Mouse (Mus musculus): Measurements from ENCODE around the gene Vmn1r138. TPM values are rescaled to one million over a fixed set of nuclear protein-coding genes. Genes with fewer than 3 reads are reported as not detected.
"Not testable (repeated sequence)": the region's sequence is repeated elsewhere in the genome, so short reads cannot be mapped to it uniquely, and the experiment has no call there.

The Vmn1r138 gene
- not detected for total RNA-seq (2021)

DNA sequence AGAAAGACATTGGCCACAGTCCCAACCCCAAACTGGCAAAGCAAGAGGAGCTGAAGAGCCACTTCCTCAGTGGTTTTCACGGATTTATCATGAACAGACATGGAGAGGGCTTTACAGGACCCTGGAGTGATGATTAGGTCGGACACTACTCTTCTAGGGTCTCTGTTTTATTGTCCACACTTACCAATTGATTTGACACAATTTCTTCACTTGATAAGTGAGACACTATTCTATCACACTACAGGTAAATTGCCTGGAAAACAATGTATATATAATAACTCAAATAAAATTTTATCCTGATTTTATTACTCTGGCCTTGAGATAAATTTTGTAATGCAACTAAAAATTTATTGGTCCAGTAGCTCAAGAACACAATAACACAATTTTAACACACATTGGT is at the start of gene Vmn1r138:
Gene Vmn1r138 (minus strand): TSS at position 101 of the 400 bp plus-strand sequence.
- intact Hi-C loops (cut with DNase I); DNase-seq (ENCODE audit: low spot score): not testable (repeated sequence)

DNA sequence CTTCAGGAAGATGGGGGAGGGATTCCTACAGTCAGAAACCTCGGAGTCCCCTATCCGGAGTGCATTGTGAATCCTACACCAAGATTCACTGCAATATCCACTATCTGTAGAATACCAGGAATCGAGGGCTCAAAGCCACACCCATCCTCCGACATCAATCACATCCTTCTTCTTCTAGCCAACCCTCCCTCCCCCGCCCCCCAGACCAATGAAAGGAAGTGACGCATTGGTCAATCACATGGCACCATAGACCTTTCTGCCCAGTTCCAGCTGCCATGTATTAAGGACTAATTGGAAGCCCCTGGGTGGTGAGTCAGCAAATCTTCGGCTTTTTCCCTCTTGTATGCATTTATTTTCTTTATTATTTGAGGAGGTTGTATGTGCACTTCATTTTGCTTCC is 40.1 kb upstream of the Vmn1r138 start, which contains the start of gene Vmn1r139:
Gene Vmn1r139 (plus strand): TSS at position 301 of the 400 bp plus-strand sequence.
- DNase-seq (ENCODE audit: low spot score); intact Hi-C loops (cut with DNase I): not testable (repeated sequence)

DNA sequence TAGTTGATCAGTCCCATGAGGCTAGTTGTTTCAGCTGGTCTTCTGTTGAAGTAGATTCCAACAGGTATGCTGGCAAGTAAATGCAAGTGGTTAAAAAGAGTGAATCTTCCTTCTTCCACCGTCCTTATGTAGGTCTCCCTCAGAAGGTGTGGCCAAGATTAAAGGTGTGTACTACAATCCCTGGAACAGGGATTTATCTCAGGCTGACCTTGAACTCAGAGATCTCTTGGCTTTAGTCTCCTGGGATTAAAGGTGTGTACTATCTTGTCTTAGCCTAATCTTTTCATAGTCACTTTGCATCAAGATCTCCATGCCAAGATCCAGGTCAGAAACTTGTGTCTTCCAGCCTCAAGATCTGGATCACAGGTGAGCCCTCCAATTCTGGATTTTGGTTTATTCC is 27.5 kb upstream of the Vmn1r138 start, which contains the start of gene Gm6176:
Gene Gm6176 (minus strand): TSS at position 101 of the 400 bp plus-strand sequence.
- DNase-seq (ENCODE audit: low spot score); intact Hi-C loops (cut with DNase I): not testable (repeated sequence)

DNA sequence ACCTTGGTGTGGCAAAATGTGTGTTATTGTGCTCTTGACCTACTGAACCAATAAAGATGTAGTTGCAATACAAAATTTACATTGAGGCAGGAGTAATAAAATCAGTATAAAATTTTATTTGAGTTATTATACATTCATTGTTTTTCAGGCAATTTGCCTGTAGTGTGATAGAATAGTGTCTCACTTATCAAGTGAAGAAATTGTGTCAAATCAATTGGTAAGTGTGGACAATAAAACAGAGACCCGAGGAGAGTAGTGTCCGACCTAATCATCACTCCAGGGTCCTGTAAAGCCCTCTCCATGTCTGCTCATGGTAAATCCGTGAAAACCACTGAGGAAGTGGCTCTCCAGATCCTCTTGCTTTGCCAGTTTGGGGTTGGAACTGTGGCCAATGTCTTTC is 34.4 kb downstream of the Vmn1r138 start, which contains the start of gene Vmn1r137:
Gene Vmn1r137 (plus strand): TSS at position 301 of the 400 bp plus-strand sequence.
- DNase-seq (ENCODE audit: low spot score); intact Hi-C loops (cut with DNase I): not testable (repeated sequence)

Other genes starting within 250 kb of the Vmn1r138 start
- not detected for gene Gm4177, start 232.2 kb downstream of the Vmn1r138 start, total RNA-seq (2021)
- not detected for gene Vmn1r135, start 196.5 kb downstream of the Vmn1r138 start, total RNA-seq (2021)
- not detected for gene Gm5725, start 184.6 kb downstream of the Vmn1r138 start, total RNA-seq (2021)
- gene Gm5891, start 107.6 kb downstream of the Vmn1r138 start, total RNA-seq (2021): not detected
- not detected for gene Vmn1r137, start 34.3 kb downstream of the Vmn1r138 start, total RNA-seq (2021)
- gene Gm6176, start 27.4 kb upstream of the Vmn1r138 start, total RNA-seq (2021): not detected
- gene Vmn1r139, start 40.2 kb upstream of the Vmn1r138 start, total RNA-seq (2021): not detected
- gene Gm16451, start 89.3 kb upstream of the Vmn1r138 start, total RNA-seq (2021): not detected
- gene Gm10666, start 105.8 kb upstream of the Vmn1r138 start, total RNA-seq (2021): not detected
- gene Vmn1r142, start 135.1 kb upstream of the Vmn1r138 start, total RNA-seq (2021): not detected
- not detected for gene Vmn1r143, start 160.5 kb upstream of the Vmn1r138 start, total RNA-seq (2021)
- not detected for gene Gm8653, start 172.4 kb upstream of the Vmn1r138 start, total RNA-seq (2021)
- not detected for gene Gm8453, start 200.6 kb upstream of the Vmn1r138 start, total RNA-seq (2021)

All from heart, postnatal 25 days (tissue).